Comparison of ENCODE assay signal across 17 mouse cellular contexts in genomic region chr19:36213461-36213860, GRCm38 (mm10).
A peak's percentile ranks its signal among the peaks of the same experiment; 100 is the strongest.
DNase-seq lines count a peak whose midpoint lies in the region; ATAC-seq and TF ChIP-seq lines count a peak whose summit lies in the region.
"Had no signal": no experiment of that assay in that cellular context is flagged by ENCODE, and none has a peak within 500 bp of the region (broad histone marks: within the 10 kb centered on the region; RNA-seq: fewer than 3 reads in every experiment).

No protein-coding gene starts in this region.

- no peak overlapping the region for H3K9ac ChIP-seq in hindbrain, embryonic 14.5 days
- H3K9ac ChIP-seq: limb, embryonic 15.5 days; lung, embryonic 14.5 days had no signal

- H3K9me3 ChIP-seq in hindbrain, embryonic 14.5 days (ENCODE audit: control insufficient read depth, low read length): no peaks in the 10 kb centered on the region
- H3K9me3 ChIP-seq: embryonic facial prominence, embryonic 10.5 days; limb, embryonic 15.5 days had no signal

- no peak for TF ChIP-seq CTCF in thymus, adult 2 months (IDR thresholded peaks at IDR 0.05; ENCODE audit: borderline replicate concordance, control insufficient read depth, extremely low read depth, insufficient read depth, low read length, poor library complexity)

- H3K27ac ChIP-seq in hindbrain, embryonic 14.5 days: peak overlapping the region; percentile 28; the same call in 1 of the 2 replicates
- H3K27ac ChIP-seq in thymus, adult 2 months (ENCODE audit: control insufficient read depth, insufficient read depth, low read length): no peak overlapping the region
- H3K27ac ChIP-seq: left cerebral cortex, adult 2 months had no signal

- WGBS in hindbrain, embryonic 14.5 days: 18% methylated on average over 8 of the region's 8 CpGs
- 88% methylated on average over 8 of the region's 8 CpGs for WGBS in thymus, adult 2 months

- H3K4me3 ChIP-seq in hindbrain, embryonic 14.5 days (replicated peaks; ENCODE audit: low read length): no peak overlapping the region
- no peak overlapping the region for H3K4me3 ChIP-seq in thymus, adult 2 months (ENCODE audit: control insufficient read depth, insufficient read depth, low read length)
- H3K4me3 ChIP-seq: embryonic facial prominence, embryonic 10.5 days; left cerebral cortex, adult 2 months; limb, embryonic 15.5 days had no signal

- peak; percentile 18 for DNase-seq in layer of hippocampus, adult 11-12 months (ENCODE audit: low spot score)
- no peak for DNase-seq in layer of hippocampus, adult 9-10 months (ENCODE audit: low spot score)
- peak; percentile 57 for DNase-seq in brain, adult 2 months (ENCODE audit: low read depth, low spot score)
- DNase-seq in embryo, embryonic 10.5 days (ENCODE audit: low spot score): peak; percentile 39
- DNase-seq in hindbrain, embryonic 14.5 days (ENCODE audit: low spot score): peak; percentile 45
- DNase-seq in gastrocnemius, postnatal 4 days (ENCODE audit: low spot score in 2 of 2): no peak
- no peak for DNase-seq in thymus, adult 2 months
- DNase-seq: cerebellum, adult 2 months; gastrocnemius, postnatal 14 days; heart, postnatal 14 days; kidney, adult 11 months; kidney, postnatal 14 days; lung, embryonic 14.5 days; thymus, postnatal 14 days had no signal

- no peak overlapping the region for H3K4me2 ChIP-seq in hindbrain, embryonic 14.5 days (replicated peaks)

- no peaks in the 10 kb centered on the region for H3K27me3 ChIP-seq in hindbrain, embryonic 14.5 days (ENCODE audit: control insufficient read depth, insufficient read depth, low read length)
- H3K27me3 ChIP-seq in thymus, adult 2 months (ENCODE audit: control insufficient read depth, insufficient read depth, low read length): no peaks in the 10 kb centered on the region
- H3K27me3 ChIP-seq: limb, embryonic 15.5 days had no signal

- TF ChIP-seq POLR2A in thymus, adult 2 months (IDR thresholded peaks at IDR 0.05; ENCODE audit: control insufficient read depth, extremely low read depth, insufficient read depth, low read length, poor library complexity): no peak

- H3K36me3 ChIP-seq in hindbrain, embryonic 14.5 days (replicated peaks; ENCODE audit: control insufficient read depth, insufficient read depth): no peaks in the 10 kb centered on the region
- no peaks in the 10 kb centered on the region for H3K36me3 ChIP-seq in thymus, adult 2 months (ENCODE audit: control insufficient read depth, insufficient read depth, low read length)
- H3K36me3 ChIP-seq: embryonic facial prominence, embryonic 10.5 days; limb, embryonic 15.5 days had no signal

- H3K4me1 ChIP-seq in hindbrain, embryonic 14.5 days (replicated peaks; ENCODE audit: control insufficient read depth, insufficient read depth, low read length): peaks cover 23% of the 10 kb centered on the region
- no peaks in the 10 kb centered on the region; the same call in 1 of the 2 replicates for H3K4me1 ChIP-seq in thymus, adult 2 months (replicated peaks; ENCODE audit: control insufficient read depth, insufficient read depth, low read length)

- no peak for ATAC-seq in hindbrain, embryonic 14.5 days (ENCODE audit: low FRiP score)

Comparison
In these comparisons a context has a peak if more than half of its experiments do, and no peak if none do; other contexts are left out.
1. DNase-seq: peak in layer of hippocampus, adult 11-12 months (single experiment), brain, adult 2 months (single experiment), embryo, embryonic 10.5 days (single experiment) and hindbrain, embryonic 14.5 days (single experiment); none in layer of hippocampus, adult 9-10 months (single experiment), gastrocnemius, postnatal 4 days (0 of 2) and thymus, adult 2 months (single experiment).